Mouse (Mus musculus): ENCODE data around the gene C2. TPM values are rescaled to one million over a fixed set of nuclear protein-coding genes. Genes with fewer than 3 reads are reported as not detected.
"Not testable (repeated sequence)": the region's sequence is repeated elsewhere in the genome, so short reads cannot be mapped to it uniquely, and the experiment has no call there.

Gene C2
- total RNA-seq, 2 experiments from 2014 or later: 41.1 TPM

DNA sequence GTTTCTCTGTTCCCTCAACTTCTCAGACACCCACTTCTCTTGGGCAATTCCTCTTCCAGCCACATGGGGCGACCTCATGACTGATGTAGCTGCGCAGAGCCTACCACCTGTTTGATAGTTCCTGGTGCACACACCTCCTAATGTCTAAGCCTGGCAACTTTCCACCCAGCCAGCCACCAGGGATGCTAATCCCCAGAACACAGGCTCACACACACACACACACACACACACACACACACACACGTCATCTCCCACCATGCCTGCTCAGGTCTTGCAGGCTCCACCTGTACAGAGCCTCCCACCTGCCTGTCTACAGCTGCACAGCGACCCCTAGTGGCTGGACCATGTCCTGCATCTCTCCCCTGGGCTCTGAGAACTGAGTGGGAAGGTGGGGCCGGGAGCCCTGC lies 13.9 kb upstream of the C2 start:
- DNase-seq: peak; percentile 88

DNA sequence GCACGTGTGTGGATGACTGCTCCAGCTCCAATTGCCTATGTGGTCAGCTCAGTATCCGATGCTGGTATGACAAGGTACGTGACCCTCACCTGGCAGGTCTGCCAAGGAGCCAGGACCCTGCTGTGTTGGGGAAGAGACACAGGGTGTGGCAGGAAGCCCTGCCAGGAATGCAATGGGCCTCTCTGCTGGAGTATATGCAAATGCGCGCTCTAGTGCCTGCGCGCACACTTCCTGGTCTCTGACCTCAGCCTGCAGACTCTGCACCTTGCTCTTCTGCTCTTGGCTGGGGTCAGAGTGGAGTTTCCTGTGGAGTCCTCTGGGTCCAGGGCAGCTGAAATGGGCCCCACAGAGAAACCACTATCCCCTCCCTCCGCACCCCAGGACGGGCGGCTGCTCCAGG lies 12.9 kb upstream of the C2 start:
- DNase-seq: no peak

DNA sequence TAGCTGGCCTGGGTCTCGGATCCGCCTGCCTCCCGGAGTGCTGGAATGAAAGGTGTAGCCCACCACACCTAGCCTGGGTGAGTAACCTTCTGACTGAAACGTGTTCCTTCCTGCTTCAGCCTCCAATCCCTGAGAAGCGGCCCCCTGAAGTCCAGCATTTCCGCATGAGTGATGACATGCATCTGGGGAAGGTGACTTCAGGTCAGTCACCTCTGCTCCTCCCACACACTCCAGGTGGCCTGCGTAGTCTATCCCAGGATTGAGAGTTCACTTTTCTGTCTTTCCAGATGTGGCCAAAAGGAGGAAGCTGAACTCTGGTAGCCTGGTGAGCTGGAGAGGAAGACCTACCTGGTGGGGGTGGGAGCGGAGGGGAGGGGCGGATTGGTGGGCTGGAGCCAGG lies 4.8 kb upstream of the C2 start:
- no peak for DNase-seq

DNA sequence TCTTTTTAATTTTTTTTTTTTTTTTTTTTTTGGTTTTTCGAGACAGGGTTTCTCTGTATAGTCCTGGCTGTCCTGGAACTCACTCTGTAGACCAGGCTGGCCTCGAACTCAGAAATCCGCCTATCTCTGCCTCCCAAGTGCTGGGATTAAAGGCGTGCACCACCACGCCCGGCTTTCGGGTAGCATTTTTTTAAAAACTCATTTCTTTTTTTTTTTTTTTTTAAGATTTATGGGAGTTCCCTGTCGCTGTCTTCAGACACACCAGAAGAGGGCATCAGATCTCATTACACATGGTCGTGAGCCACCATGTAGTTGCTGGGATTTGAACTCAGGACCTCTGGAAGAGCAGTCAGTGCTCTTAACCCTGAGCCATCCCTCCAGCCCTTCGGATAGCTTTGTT lies 3.9 kb upstream of the C2 start:
- not testable (repeated sequence) for DNase-seq

DNA sequence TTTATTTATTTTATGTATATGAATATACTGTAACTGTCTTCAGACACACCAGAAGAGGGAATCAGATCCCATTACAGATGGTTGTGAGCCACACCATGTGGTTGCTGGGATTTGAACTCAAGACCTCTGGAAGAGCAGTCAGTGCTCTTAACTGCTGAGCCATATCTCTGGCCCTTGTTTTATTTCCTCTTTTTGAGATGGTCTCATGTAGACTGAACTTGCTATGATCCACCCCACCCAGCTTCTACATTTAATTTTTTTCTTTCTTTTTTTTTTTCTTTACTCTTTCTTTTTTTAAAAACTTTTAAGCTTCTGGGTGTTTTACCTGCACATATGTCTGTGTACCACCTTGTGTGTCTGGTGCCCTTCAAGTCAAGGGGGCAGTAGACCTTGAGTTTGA lies 2.8 kb upstream of the C2 start:
- not testable (repeated sequence) for DNase-seq

DNA sequence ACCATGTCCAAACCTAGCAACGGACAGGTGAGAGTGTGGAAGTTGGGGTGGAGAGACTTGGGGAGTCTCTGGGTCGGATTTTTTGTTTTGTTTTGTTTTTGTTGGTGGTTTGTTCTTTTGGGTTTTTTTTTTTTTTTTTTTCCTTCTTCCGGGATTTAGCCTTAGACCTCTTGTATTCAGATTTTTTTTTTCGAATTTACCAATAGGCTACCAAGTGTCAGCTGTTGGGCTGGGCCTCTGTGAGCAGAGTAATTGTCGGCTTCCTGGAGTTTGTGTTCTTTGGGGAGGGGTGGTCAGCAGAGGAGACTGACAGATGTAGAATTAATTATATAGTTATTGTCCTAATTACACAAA lies 1.8 kb upstream of the C2 start:
- no peak for DNase-seq

DNA sequence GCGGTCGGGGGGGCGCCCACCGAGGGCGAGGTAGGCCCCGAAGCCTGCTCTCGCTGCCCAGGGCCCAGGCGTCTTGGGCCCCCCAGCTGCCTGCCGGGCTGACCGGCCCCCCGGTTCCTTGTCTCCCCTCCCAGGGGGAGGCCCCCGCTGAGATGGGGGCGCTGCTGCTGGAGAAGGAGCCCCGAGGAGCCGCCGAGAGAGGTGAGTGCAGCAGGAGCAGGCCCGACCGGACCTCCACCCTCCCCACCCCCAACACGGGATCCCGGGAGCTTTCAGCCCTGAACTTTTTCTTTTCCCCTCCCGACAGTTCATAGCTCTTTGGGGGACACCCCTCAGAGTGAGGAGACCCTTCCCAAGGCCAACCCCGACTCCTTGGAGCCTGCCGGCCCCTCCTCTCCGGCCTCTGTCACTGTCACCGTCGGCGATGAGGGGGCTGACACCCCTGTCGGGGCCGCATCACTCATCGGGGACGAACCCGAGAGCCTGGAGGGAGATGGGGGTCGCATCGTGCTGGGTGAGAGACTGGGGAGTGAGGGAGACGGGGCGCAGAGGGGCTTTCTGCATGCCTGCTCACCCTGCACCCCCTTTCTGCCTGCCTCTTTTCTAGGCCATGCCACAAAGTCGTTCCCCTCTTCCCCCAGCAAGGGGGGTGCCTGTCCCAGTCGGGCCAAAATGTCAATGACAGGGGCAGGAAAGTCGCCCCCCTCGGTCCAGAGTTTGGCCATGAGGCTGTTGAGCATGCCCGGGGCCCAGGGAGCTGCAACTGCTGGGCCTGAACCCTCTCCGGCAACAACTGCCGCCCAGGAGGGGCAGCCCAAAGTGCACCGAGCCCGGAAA lies 1.2 kb upstream of the C2 start:
- peak; percentile 72 for DNase-seq

DNA sequence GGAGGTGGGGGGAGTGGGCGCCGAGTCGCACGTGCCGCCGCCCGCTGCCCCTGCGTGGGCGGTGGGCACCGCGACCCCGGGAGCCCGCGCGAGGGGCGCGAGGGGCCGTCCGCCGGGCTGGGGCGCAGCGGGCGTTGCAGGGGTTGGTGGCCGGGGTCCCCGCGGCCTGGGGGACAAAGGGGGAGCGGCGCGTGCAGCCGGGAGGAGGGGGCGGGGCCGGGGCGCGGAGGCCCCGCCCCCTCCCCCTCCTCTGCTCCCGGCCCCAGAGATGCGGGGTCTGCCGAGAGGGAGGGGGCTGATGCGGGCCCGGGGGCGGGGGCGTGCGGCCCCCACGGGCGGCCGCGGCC lies 614 bp upstream of the C2 start:
- DNase-seq: peak; percentile 63

DNA sequence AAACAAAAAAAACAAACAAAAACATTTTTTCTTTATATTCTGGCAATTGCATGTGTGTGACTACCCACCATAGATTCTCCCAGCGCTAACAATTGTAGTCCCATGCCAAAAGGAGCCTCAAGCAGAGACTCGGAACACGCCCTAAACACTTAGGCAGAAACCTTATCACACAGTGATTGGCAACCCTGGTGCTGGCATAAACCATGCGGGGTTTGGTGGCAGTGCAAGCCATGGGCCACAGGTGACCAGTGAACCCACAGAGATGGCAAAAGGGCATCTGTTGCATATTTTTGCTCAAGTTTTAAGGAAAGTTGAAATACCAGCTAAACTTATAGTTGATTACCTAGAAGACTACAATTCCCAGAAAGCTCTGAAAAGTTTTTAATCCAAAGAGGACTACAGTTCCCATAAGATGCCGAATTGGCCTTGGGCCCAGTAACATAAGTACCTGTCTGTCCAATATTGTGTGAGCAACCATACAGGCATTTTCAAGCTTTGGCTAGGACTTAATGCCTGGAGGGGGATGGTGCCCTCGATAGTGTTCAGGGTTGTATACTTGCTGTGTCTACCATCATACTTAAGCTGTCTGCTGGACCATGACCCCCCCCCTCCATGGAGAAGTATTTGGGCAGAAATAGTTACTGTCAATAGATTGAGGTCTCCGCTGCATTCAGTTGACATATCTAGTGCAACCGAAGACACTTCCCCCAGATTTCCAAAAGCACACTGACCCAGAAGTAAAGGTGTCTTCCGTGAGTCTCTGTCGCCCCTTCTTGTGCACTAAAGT lies 499 bp downstream of the C2 start:
- peak; percentile 36 for DNase-seq

DNA sequence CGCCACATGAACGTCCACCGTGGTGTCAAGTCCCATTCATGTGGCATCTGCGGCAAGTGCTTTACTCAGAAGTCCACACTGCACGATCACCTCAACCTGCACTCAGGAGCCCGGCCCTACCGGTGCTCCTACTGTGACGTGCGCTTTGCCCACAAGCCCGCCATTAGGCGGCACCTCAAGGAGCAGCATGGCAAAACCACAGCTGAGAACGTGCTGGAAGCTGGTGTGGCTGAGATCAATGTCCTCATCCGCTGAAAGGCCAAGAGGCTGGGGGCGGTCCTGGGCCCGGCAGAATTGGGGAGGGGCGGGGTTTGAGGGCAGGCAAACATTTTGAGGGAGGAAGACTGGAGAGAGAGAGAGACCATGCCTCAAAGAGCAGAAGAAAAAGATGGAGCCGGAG lies 1.7 kb downstream of the C2 start:
- no peak for DNase-seq

DNA sequence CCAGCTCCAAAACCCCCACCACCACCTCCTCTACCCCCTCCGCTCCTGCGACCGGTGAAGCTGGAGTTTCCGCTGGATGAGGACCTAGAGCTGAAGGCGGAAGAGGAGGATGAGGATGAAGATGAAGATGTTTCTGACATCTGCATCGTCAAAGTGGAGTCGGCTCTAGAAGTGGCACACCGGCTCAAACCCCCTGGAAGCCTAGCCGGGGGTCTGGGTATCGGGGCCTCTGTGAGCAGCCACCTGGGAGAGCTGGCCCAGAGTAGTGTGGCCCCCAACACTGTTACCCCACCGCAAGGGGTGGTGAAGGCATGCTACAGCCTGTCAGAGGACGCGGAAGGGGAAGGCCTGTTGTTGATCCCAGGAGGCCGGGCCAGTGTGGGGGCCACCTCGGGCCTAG lies 2.3 kb downstream of the C2 start:
- DNase-seq: no peak

DNA sequence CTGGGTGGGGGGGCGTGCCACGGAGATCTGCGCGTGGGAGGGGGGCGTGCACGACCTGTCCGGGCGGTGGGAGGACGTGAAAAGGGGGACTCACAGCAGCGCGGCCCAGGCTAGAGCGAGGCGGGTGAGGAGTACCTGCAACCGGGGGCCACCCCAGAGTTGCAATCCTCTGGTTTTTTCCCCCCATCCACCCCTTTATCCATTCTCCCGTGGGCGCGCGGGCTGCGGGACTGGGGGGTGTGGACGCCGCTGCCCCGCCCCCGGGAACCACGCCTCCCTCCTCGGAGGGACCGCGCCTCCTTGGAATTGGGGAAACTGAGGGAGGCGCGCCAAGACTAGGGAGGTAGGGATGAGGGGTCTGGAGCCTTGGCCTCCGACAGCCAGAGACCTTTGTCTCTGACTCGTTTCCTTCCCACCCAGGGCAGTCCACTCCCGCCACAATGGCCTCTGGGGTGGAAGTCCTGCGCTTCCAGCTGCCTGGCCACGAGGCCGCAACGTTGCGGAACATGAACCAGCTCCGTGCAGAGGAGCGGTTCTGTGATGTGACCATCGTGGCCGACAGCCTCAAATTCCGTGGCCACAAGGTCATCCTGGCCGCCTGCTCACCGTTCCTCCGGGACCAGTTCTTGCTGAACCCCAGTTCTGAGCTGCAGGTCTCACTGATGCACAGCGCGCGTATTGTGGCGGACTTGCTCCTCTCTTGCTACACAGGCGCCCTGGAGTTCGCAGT lies 3.1 kb downstream of the C2 start:
- DNase-seq: peak; percentile 77

DNA sequence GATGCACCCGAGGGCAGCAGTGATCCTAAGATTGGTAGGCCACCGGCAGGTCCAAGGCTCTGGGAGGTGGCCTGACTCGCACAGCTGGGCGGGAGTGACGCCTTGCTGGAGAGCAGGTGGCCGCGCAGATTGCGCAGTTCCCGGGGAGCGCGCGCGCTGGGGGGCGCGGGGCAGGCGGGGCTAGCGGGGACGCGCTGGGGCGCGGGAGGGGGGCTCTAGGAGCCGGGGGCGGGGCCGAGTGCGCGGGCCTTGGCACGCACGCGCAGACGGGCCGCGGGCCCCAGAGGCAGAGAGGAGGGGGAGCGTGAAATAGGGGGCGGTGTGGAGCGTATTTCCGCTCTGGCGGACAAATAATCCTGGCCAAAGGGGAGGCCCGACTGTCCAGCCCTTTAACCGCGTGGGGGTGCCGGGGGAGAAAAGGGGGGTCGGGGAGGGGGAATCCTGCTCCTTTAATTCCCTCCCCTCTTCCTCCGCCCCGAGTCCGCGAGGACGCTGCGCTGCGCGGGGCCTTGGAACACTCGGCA lies 3.9 kb downstream of the C2 start:
- peak; percentile 97 for DNase-seq

DNA sequence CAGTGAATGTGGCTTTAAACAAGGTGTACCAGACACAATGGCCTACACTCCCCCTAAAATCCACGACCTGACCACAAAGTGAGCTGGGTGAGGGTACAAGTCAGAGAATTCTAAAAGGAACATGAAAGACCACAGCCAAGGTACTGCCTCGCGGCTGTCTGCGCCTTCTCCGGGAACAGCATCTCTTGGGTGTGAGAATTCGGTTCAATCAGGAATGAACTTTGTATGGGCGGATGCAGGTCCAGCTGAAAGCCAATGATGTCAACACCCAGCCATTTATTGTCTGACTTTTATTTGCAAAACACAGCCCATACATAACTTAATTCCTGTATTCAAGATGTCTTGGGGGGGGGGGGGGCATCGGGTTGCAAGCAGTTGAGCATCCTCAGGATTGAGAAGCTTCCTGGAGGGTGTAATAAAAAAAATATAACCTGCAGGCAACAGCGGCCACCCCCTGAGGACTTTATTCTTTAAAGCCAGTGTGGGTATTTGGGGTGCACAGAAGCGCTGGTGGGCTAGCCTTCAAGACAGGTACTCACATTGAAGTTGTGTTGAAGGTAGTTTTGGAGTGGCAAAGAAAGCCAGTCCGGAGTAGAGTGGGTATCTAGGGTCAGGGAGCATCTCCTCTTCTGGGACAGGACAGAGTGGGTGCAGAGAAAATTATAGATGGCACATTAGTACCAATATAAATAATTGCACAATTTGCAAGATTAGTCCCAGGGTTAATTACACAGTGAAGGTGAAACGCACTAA lies 4.8 kb downstream of the C2 start:
- DNase-seq: no peak

DNA sequence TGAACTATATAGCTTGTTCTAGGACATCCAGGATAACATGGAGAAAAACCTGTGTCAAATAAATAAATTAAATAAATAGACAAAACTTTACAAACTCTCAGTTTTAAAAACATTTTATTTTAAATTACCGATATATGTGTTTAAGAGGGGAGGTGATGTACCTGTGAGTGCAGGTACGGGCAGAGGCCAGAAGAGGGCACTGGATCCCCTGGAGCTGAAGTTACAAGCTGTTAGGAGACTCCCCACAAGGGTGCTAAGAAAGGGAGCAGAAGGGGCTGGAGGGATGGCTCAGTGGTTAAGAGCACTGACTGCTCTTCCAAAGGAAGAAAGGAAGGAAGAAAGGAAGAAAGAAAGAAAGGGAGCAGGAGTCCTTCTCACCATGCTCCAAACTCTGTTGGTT lies 6.7 kb downstream of the C2 start:
- no peak for DNase-seq

DNA sequence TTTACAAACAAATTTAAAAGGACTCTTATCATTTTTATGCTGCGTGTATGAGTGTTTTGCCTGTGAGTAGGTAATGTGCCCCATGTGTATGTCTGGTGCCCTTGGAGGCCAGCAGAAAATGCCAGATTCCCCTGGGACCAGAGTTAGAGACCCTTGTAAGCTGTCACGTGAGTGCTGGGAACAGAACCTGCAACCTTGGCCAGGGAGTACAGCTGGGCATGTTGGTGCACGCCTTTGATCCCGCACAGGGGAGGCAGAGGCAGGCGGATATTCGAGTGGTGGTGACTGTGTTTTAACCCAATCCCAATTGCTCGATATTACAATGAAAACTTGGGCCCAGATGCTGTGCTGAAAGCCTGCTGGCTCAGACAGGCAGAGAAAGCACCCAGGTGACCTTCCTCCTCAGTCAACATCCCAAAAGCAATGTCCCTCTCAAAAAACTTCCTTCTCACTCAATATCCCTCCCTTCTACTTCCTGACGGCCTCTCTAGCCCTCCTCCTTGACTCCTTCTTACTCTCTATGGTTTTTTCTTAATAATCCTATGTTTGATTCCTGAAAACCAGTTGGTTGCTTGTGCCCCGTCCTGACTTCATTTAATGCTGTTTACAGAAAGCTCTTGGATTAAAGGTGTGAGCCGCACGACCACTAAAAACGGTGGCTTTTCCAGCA lies 7.9 kb downstream of the C2 start:
- no peak for DNase-seq

DNA sequence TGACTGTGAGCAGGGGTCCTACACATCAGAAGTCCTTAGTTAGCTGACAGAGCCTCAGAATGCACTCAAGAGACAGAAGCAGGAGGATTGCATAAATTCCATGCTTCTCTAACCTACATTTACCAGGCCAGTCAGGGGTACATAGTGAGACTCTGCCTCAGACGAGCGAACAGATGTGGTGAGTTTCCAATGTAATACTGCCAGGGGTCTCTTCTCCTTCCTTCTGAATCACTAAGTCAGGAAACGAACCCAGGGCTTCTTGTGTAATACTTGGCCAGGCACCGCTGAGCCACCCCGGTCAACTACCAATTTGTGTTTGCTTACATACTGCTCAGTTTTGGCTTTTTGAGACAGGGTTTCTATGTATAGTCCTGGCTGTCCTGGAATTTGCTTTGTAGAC lies 10.1 kb downstream of the C2 start:
- no peak for DNase-seq

DNA sequence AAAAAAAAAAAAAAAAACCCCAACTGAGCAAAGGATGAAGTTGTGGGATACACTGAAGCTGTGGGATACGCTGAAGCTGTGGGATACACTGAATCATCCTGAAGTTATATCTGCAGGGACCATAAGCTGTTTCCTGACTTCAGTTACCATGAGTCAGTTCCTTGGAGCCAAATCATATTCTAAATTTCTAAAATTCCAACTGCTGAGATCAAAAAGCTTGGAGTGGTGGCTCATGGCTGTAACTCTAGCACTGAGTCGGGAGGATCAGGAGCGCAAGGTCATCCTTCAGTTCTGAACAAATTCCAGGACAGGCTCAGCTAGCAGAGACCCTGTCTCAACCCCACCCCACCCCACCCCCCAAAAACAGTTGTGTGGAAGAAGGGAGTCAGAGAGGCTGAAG lies 12.4 kb downstream of the C2 start:
- DNase-seq: no peak

DNA sequence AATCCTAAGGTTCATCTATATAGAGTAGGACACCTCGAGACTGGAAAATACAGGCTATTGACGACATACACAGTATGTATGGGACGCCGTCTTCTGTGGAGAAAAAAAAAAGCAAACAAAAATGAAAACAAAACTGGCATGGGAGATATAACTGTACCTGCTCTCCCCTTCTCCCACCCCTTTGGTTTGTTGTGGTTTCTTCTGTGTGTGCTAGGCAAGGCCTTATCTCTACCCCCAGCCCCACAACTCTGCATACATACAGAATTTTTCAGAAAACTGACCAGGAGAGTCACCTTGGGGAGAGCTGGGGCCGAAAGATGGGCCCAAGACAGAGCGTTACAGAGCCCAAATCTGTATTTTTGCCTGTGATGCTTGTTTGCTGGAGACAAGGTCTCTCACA lies 13.4 kb downstream of the C2 start:
- DNase-seq: no peak

DNA sequence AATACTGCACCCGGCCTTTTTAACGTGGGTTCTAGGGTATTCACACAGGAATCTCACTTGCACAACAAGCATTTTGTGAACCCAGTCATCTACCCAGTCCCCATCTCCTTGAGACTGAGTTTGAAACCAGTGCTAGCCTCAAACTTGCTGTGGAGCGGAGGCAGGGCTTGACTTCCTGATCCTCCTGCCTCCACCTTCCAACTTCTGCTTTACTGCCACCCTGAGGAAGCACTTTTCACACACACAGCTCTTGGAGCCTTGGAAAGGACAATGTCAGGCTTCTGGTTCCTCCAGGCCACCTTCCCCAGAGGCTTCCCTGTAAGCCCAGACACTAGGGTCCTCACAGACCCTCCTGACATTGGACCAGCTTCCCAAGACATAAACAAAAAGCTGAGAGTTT lies 14.7 kb downstream of the C2 start:
- no peak for DNase-seq

DNA sequence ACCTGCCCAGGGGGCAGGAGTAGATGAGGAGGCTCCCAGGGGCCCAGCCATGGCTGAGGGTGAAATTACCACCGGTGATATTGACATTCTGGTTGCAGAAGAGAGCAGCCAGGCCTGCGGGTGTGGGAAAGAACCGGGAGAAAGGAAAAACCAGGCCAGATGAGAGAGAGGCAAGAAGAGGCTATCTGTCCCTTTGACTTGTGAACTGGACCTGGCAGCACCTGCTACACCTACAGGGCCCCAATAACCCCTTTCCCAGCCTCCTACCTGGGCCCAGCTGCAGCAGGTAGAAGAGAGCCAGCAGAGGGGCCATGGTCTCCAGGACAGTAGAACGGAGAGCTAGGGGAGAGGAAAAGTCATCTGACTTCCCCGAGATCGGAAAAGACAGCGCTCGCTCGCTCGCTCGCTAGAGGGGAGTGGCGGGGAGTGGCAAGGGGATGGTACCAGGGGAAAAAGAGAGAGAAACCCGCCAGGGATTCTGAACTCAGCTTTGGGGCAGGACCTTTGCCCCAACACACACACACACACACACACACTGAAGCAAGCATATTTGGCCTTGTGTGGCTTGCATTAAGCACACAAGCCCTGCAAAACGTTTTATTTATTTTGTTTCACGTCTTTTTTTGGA lies 16.3 kb downstream of the C2 start, which contains the start of gene Gm20547:
Gene Gm20547, minus strand, starts transcription at position 360 of the 628 bp plus-strand sequence.
- DNase-seq: peak; percentile 49
